Mouse (Mus musculus) stomach, embryonic 15.5 days (tissue): ENCODE data around the gene Ado. TPM values are rescaled to one million over a fixed set of nuclear protein-coding genes. Genes with fewer than 3 reads are reported as not detected.

ENCODE experiments used
- ATAC-seq: fragments of 200-750 bp; cut with Nextera tagmentation; 2 replicates; pipeline ENCODE4 v1.8.0; 2017; ENCODE audit warnings: low read depth, moderate number of reproducible peaks, moderate TSS enrichment; ENCODE audit not compliant: insufficient read depth, low FRiP score
- H3K27ac ChIP-seq: fragments of 300-500 bp; sonication (generic); 2 replicates; pipeline ENCODE4 v1.5.1; 2015; ENCODE audit warnings: mild to moderate bottlenecking, inconsistent platforms
- H3K27me3 ChIP-seq: fragments of 300-500 bp; sonication (generic); replicated peaks from 2 replicates; pipeline ENCODE4 v1.6.1; 2015; ENCODE audit warnings: inconsistent platforms
- H3K36me3 ChIP-seq: fragments of 300-500 bp; sonication (generic); 2 replicates; pipeline ENCODE4 v1.6.1; 2015; ENCODE audit warnings: inconsistent platforms
- H3K4me1 ChIP-seq: fragments of 300-500 bp; sonication (generic); 2 replicates; pipeline ENCODE4 v1.6.1; 2015; ENCODE audit warnings: inconsistent platforms
- H3K4me2 ChIP-seq: fragments of 300-500 bp; sonication (generic); 2 replicates; pipeline ENCODE4 v1.6.1; 2015; ENCODE audit warnings: mild to moderate bottlenecking, inconsistent platforms
- H3K4me3 ChIP-seq: fragments of 300-500 bp; sonication (generic); replicated peaks from 2 replicates; pipeline ENCODE4 v1.5.1; 2015; ENCODE audit warnings: inconsistent platforms
- H3K9ac ChIP-seq: fragments of 300-500 bp; sonication (generic); 2 replicates; pipeline ENCODE4 v1.6.1; 2015; ENCODE audit warnings: inconsistent platforms
- H3K9me3 ChIP-seq: fragments of 300-500 bp; sonication (generic); 2 replicates; pipeline ENCODE4 v1.6.1; 2016; ENCODE audit warnings: inconsistent platforms
- WGBS: fragments of 180-500 bp; shearing (Covaris S2); methylation state at CpG from one replicate; pipeline ENCODE4 v1.1.7; 2015; 5-methylcytosine and 5-hydroxymethylcytosine counted together
- polyA plus RNA-seq: library from polyadenylated mRNA; unstranded; fragments of >200 nt; fragmentation: Nextera tagmentation; extraction: Ambion mirVana; gene quantifications from 2 replicates; pipeline ENCODE4 v1.2.1, GENCODE M21; 2015

Gene Ado
- polyA plus RNA-seq, 1 experiment from 2014 or later = 55.8 TPM

DNA sequence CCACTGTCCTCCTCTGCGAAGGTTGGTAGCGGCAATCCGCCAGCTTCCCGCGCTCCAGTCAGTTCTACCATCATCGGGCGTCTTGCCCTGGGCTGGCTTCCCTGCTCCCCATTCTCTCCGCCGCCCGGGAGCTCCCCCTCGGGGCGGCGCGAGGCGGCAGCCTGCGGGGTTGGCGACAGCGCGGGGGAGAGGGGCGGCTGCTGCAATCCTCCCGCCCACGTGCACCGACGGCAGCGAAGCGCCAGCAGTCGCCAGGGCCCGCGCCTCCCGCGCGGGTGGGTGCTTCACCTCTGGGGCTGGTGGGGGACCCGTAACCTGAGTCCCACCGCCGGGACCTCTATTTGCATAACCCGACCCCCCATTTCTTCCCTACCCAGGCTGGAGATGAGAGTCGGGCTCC lies 13.5 kb downstream of the Ado start, which contains the start of gene Egr2:
Gene Egr2 (plus strand): TSS at position 220 of the 400 bp plus-strand sequence.
- WGBS = 0% methylated on average over 30 of the region's 37 CpGs
- peaks cover 35% of the 10 kb centered on the region for H3K4me1 ChIP-seq
- peak within 1 kb of the TSS; percentile 68 for H3K4me3 ChIP-seq
- H3K4me2 ChIP-seq = peak within 1 kb of the TSS; percentile 99
- H3K36me3 ChIP-seq = no peaks in the 10 kb centered on the region
- peaks cover 61% of the 10 kb centered on the region for H3K27me3 ChIP-seq
- ATAC-seq = no peak
- H3K9ac ChIP-seq = no peak within 1 kb of the TSS
- H3K9me3 ChIP-seq = no peaks in the 10 kb centered on the region
- no peak within 1 kb of the TSS for H3K27ac ChIP-seq

GRCm38 (mm10) chr10:67529769-67530168 lies 19.0 kb downstream of the Ado start:
- no peak for ATAC-seq
- H3K4me2 ChIP-seq = no peak overlapping the region
- no peaks in the 10 kb centered on the region for H3K9me3 ChIP-seq
- H3K4me3 ChIP-seq = no peak overlapping the region
- 69% methylated on average over 4 of the region's 4 CpGs for WGBS
- H3K27me3 ChIP-seq = peaks cover 23% of the 10 kb centered on the region
- no peak overlapping the region for H3K9ac ChIP-seq
- H3K36me3 ChIP-seq = no peaks in the 10 kb centered on the region
- H3K4me1 ChIP-seq = peaks cover 3% of the 10 kb centered on the region; the same call in 1 of the 2 replicates
- H3K27ac ChIP-seq = no peak overlapping the region

- no peak overlapping the region for H3K9ac ChIP-seq
- WGBS = 79% methylated on average over 9 of the region's 9 CpGs
- no peaks in the 10 kb centered on the region for H3K36me3 ChIP-seq
- H3K27ac ChIP-seq = no peak overlapping the region
- no peak overlapping the region for H3K4me2 ChIP-seq
- no peak overlapping the region for H3K4me3 ChIP-seq
- H3K27me3 ChIP-seq = no peaks in the 10 kb centered on the region
- H3K9me3 ChIP-seq = no peaks in the 10 kb centered on the region
- H3K4me1 ChIP-seq = no peaks in the 10 kb centered on the region
- ATAC-seq = no peak
Measured at GRCm38 (mm10) chr10:67526435-67526834, 22.3 kb downstream of the Ado start.

DNA sequence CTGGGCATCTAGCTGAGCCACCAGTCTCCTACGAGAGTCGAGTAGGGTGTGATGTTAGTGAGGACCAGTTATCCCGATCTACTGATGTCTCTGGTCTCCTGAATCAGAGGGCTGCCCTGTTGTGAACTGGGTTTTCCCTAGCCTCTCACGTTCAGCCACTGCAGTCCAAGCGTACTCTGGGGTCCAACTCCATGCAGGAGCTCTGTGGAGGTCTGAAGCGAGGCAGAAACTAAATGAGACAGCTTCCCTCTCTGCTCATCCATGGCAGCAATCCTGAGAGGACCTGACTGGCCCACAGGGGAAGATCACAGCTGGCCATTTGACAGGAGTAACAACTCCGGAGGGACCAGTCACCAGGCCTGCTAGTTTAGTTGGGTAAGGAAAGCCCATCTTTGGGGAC lies 24.1 kb downstream of the Ado start:
- WGBS = 75% methylated on average over 7 of the region's 7 CpGs
- Histone ChIP-seq H3K4me3 (no peak overlapping the region), H3K9ac (no peak overlapping the region), H3K4me2 (no peak overlapping the region), H3K4me1 (no peaks in the 10 kb centered on the region), H3K36me3 (no peaks in the 10 kb centered on the region), H3K27ac (no peak overlapping the region), H3K27me3 (no peaks in the 10 kb centered on the region), H3K9me3 (no peaks in the 10 kb centered on the region)
- no peak for ATAC-seq

- ATAC-seq = no peak
- no peak overlapping the region for H3K9ac ChIP-seq
- 67% methylated on average over 3 of the region's 3 CpGs for WGBS
Measured at GRCm38 (mm10) chr10:67524130-67524529, 24.6 kb downstream of the Ado start.

DNA sequence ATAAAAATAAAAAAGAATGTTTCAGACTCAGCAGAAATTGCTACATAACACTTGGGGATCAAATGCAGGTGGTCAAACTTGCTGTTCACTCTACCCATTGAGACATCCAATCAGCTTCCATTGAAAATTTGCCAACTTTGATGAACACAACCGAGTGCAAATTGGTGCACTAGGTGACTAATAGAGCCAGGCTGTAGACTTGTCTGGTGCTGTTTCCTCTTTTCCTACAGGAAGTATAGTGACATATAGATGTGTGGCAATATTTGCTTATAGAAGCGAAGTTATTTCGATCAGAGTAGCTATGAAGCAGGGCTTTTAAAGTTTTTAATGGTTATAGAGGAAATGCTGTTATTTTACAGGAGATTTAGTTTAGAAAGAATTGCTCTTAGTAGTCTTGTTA lies 30.0 kb downstream of the Ado start:
- WGBS = 86% methylated on average over 3 of the region's 3 CpGs
- H3K9me3 ChIP-seq = no peaks in the 10 kb centered on the region
- no peak overlapping the region for H3K4me2 ChIP-seq
- H3K27ac ChIP-seq = no peak overlapping the region
- H3K27me3 ChIP-seq = no peaks in the 10 kb centered on the region
- no peaks in the 10 kb centered on the region for H3K4me1 ChIP-seq
- no peak overlapping the region for H3K4me3 ChIP-seq
- H3K36me3 ChIP-seq = no peaks in the 10 kb centered on the region
- H3K9ac ChIP-seq = no peak overlapping the region
- no peak for ATAC-seq

More at GRCm38 (mm10) chr10:67524130-67524529, 24.6 kb downstream of the Ado start:
- H3K4me3 ChIP-seq = no peak overlapping the region
- H3K9me3 ChIP-seq = no peaks in the 10 kb centered on the region
- H3K36me3 ChIP-seq = no peaks in the 10 kb centered on the region
- H3K4me1 ChIP-seq = no peaks in the 10 kb centered on the region
- H3K4me2 ChIP-seq = no peak overlapping the region
- no peaks in the 10 kb centered on the region for H3K27me3 ChIP-seq
- H3K27ac ChIP-seq = no peak overlapping the region

- H3K27ac ChIP-seq = no peak overlapping the region
- no peaks in the 10 kb centered on the region for H3K9me3 ChIP-seq
- no peak overlapping the region for H3K4me3 ChIP-seq
- H3K4me1 ChIP-seq = no peaks in the 10 kb centered on the region
- no peak for ATAC-seq
- no peaks in the 10 kb centered on the region for H3K27me3 ChIP-seq
- H3K9ac ChIP-seq = no peak overlapping the region
- no peaks in the 10 kb centered on the region for H3K36me3 ChIP-seq
- no peak overlapping the region for H3K4me2 ChIP-seq
- WGBS = 68% methylated on average over 7 of the region's 7 CpGs
Measured at GRCm38 (mm10) chr10:67512871-67513270, 35.9 kb downstream of the Ado start.

DNA sequence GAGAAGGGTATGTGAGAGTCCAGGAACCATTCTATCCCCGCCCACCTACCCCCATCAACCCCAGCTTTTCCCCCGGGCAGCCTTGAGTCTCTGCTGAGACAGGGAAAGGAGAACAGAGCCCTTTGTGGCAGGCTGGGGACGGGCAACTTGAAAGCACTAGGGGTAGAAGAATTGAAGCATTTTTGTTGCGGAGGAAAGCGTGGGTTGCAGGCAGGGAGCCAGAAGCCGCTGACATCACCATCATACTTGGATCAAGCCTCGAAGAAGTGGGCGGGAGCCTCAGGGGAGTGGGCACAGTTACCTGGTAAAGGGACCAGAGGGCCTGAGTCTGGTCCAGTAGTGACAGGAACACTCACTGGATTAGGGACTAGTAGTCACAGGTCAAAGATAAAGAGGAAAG lies 36.5 kb downstream of the Ado start:
- H3K36me3 ChIP-seq = no peaks in the 10 kb centered on the region
- no peak overlapping the region for H3K4me3 ChIP-seq
- no peaks in the 10 kb centered on the region for H3K9me3 ChIP-seq
- no peak overlapping the region for H3K9ac ChIP-seq
- 64% methylated on average over 8 of the region's 8 CpGs for WGBS
- ATAC-seq = no peak
- no peak overlapping the region for H3K4me2 ChIP-seq
- no peaks in the 10 kb centered on the region for H3K27me3 ChIP-seq
- no peaks in the 10 kb centered on the region for H3K4me1 ChIP-seq
- H3K27ac ChIP-seq = no peak overlapping the region

- ATAC-seq = no peak
- no peaks in the 10 kb centered on the region for H3K4me1 ChIP-seq
- H3K36me3 ChIP-seq = no peaks in the 10 kb centered on the region
- no peak overlapping the region for H3K4me3 ChIP-seq
- H3K27ac ChIP-seq = no peak overlapping the region
- H3K27me3 ChIP-seq = no peaks in the 10 kb centered on the region
- no peaks in the 10 kb centered on the region for H3K9me3 ChIP-seq
- no peak overlapping the region for H3K9ac ChIP-seq
- H3K4me2 ChIP-seq = no peak overlapping the region
- 66% methylated on average over 3 of the region's 3 CpGs for WGBS
Measured at GRCm38 (mm10) chr10:67505248-67505647, 43.5 kb downstream of the Ado start.

- Histone ChIP-seq H3K4me1 (no peaks in the 10 kb centered on the region), H3K27ac (no peak overlapping the region), H3K4me3 (no peak overlapping the region), H3K9ac (no peak overlapping the region), H3K36me3 (no peaks in the 10 kb centered on the region), H3K27me3 (no peaks in the 10 kb centered on the region), H3K4me2 (peak overlapping the region; percentile 4; the same call in 1 of the 2 replicates), H3K9me3 (no peaks in the 10 kb centered on the region)
- WGBS = 39% methylated on average over 5 of the region's 5 CpGs
- no peak for ATAC-seq
Measured at GRCm38 (mm10) chr10:67504046-67504445, 44.7 kb downstream of the Ado start.

DNA sequence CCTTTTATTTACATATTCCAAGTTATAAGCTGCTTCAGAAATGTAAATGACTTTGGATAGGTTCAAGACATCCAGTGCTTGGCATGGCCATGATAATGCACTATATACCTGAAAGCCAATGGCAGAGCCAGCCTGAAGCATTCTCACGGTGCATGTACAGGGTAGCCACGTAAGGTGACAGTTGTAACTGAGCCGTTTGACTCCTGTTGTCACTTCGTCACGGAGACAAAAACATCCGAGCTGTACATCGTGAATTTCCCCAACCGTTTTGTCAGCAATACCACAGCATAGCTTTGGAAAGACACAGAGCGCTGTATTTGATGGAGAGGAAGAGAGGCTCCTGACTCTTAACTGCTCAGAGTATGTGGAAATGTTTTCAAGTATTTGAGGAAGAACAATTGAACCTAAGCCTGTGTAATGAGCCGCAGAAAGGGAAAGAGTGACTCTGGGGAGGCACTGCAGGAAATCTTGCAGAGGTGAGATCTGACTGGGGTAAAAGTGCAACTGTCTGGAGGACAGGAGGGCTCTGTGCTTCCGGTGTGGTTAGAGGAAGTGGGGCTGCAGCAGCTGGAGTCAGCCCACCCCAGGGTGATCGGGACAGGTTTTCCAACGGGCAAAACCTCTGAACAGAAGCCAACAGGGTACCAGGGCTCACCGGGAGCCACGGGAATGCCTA lies 45.3 kb downstream of the Ado start:
- Histone ChIP-seq H3K27me3 (no peaks in the 10 kb centered on the region), H3K4me2 (peak overlapping the region; percentile 4; the same call in 1 of the 2 replicates)
- 58% methylated on average over 15 of the region's 15 CpGs for whole genome bisulfite sequencing

DNA sequence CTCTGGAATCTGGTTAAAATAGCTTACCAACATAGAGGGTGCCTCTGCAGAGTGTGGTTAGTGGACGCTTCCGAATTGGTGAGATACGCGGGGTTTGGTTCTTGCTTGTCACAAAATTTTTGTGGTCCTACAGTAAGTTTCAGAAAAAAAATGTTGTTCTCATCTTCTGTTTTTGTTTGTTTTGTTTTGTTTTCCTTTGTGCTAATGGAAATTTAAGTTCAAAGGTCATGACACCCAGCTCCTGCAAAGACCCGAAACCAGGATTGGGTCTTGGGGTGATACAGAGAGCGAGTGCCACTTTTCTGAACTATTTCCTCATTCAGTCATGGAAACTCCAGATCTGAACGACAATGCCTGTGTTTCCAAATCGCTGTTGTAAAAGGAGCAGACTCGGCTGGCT lies 50.8 kb downstream of the Ado start:
- ATAC-seq = no peak
- Histone ChIP-seq H3K27me3 (no peaks in the 10 kb centered on the region), H3K9me3 (no peaks in the 10 kb centered on the region), H3K27ac (no peak overlapping the region), H3K4me3 (no peak overlapping the region), H3K4me1 (no peaks in the 10 kb centered on the region), H3K36me3 (no peaks in the 10 kb centered on the region), H3K9ac (no peak overlapping the region), H3K4me2 (no peak overlapping the region)
- 90% methylated on average over 9 of the region's 9 CpGs for WGBS

More for the DNA sequence above, 45.3 kb downstream of the Ado start:
- Histone ChIP-seq H3K4me3 (no peak overlapping the region), H3K27ac (no peak overlapping the region), H3K9me3 (no peaks in the 10 kb centered on the region), H3K36me3 (no peaks in the 10 kb centered on the region), H3K4me1 (no peaks in the 10 kb centered on the region), H3K9ac (no peak overlapping the region)
- no peak for ATAC-seq
